Mouse (Mus musculus): ENCODE measurements around the gene Olfr312. TPM values are rescaled to one million over a fixed set of nuclear protein-coding genes. Genes with fewer than 3 reads are reported as not detected.

Olfr312 gene
- total and polyA plus RNA-seq, 3 experiments, result not detected

- Histone ChIP-seq H3K9ac (ENCODE audit: low read depth, low read length) (no peak overlapping the region), H3K4me1 (ENCODE audit: control insufficient read depth, insufficient read depth, low read length) (no peaks in the 10 kb centered on the region), H3K79me2 (replicated peaks; ENCODE audit: control insufficient read depth, insufficient read depth, low read length) (no peaks in the 10 kb centered on the region), H3K4me3 (no peak overlapping the region), H3K27ac (no peak overlapping the region), H3K27me3 (ENCODE audit: control insufficient read depth, insufficient read depth, low read length) (no peaks in the 10 kb centered on the region), H3K36me3 (ENCODE audit: control insufficient read depth, insufficient read depth, low read length) (no peaks in the 10 kb centered on the region)
- intact Hi-C loops (cut with DNase I), result no loop called here
- no peak for DNase-seq
- WGBS, result 34% methylated on average over 2 of the region's 2 CpGs
- TF ChIP-seq EP300 (IDR thresholded peaks at IDR 0.05; ENCODE audit: insufficient read depth, low read depth, low read length) (no peak), CTCF (IDR thresholded peaks at IDR 0.05) (no peak), POLR2A (IDR thresholded peaks at IDR 0.05; ENCODE audit: insufficient read depth, low read depth, low read length) (no peak)
Observed at GRCm38 (mm10) chr11:58790053-58790452, 39.0 kb upstream of the Olfr312 start.

GRCm38 (mm10) chr11:58790646-58791045 lies 38.4 kb upstream of the Olfr312 start:
- H3K4me3 ChIP-seq, result no peak overlapping the region
- no peaks in the 10 kb centered on the region for H3K27me3 ChIP-seq (ENCODE audit: control insufficient read depth, insufficient read depth, low read length)
- H3K9ac ChIP-seq (ENCODE audit: low read depth, low read length), result no peak overlapping the region
- WGBS, result 55% methylated on average over 6 of the region's 6 CpGs
- intact Hi-C loops (cut with DNase I), result no loop called here
- no peaks in the 10 kb centered on the region for H3K4me1 ChIP-seq (ENCODE audit: control insufficient read depth, insufficient read depth, low read length)
- no peak for TF ChIP-seq EP300 (IDR thresholded peaks at IDR 0.05; ENCODE audit: insufficient read depth, low read depth, low read length)
- TF ChIP-seq POLR2A (IDR thresholded peaks at IDR 0.05; ENCODE audit: insufficient read depth, low read depth, low read length), result no peak
- TF ChIP-seq CTCF (IDR thresholded peaks at IDR 0.05), result no peak
- no peaks in the 10 kb centered on the region for H3K36me3 ChIP-seq (ENCODE audit: control insufficient read depth, insufficient read depth, low read length)
- DNase-seq, result no peak
- H3K79me2 ChIP-seq (replicated peaks; ENCODE audit: control insufficient read depth, insufficient read depth, low read length), result no peaks in the 10 kb centered on the region
- H3K27ac ChIP-seq, result no peak overlapping the region

- no peaks in the 10 kb centered on the region for H3K79me2 ChIP-seq (replicated peaks; ENCODE audit: control insufficient read depth, insufficient read depth, low read length)
- no peaks in the 10 kb centered on the region for H3K27me3 ChIP-seq (ENCODE audit: control insufficient read depth, insufficient read depth, low read length)
- no peak overlapping the region for H3K27ac ChIP-seq
- no peak for TF ChIP-seq CTCF (IDR thresholded peaks at IDR 0.05)
- TF ChIP-seq POLR2A (IDR thresholded peaks at IDR 0.05; ENCODE audit: insufficient read depth, low read depth, low read length), result no peak
- TF ChIP-seq EP300 (IDR thresholded peaks at IDR 0.05; ENCODE audit: insufficient read depth, low read depth, low read length), result no peak
- no peaks in the 10 kb centered on the region for H3K36me3 ChIP-seq (ENCODE audit: control insufficient read depth, insufficient read depth, low read length)
- intact Hi-C loops (cut with DNase I), result no loop called here
- no peak for DNase-seq
- 84% methylated on average over 2 of the region's 2 CpGs for WGBS
- no peak overlapping the region for H3K4me3 ChIP-seq
- H3K4me1 ChIP-seq (ENCODE audit: control insufficient read depth, insufficient read depth, low read length), result no peaks in the 10 kb centered on the region
- no peak overlapping the region for H3K9ac ChIP-seq (ENCODE audit: low read depth, low read length)
Observed at GRCm38 (mm10) chr11:58795856-58796255, 33.2 kb upstream of the Olfr312 start.

GRCm38 (mm10) chr11:58796850-58797249 lies 32.2 kb upstream of the Olfr312 start:
- intact Hi-C loops (cut with DNase I), result no loop called here
- H3K36me3 ChIP-seq (ENCODE audit: control insufficient read depth, insufficient read depth, low read length), result no peaks in the 10 kb centered on the region
- 53% methylated on average over 7 of the region's 7 CpGs for WGBS
- TF ChIP-seq CTCF (IDR thresholded peaks at IDR 0.05), result no peak
- no peak for TF ChIP-seq EP300 (IDR thresholded peaks at IDR 0.05; ENCODE audit: insufficient read depth, low read depth, low read length)
- TF ChIP-seq POLR2A (IDR thresholded peaks at IDR 0.05; ENCODE audit: insufficient read depth, low read depth, low read length), result no peak
- no peaks in the 10 kb centered on the region for H3K4me1 ChIP-seq (ENCODE audit: control insufficient read depth, insufficient read depth, low read length)
- H3K27ac ChIP-seq, result no peak overlapping the region
- H3K79me2 ChIP-seq (replicated peaks; ENCODE audit: control insufficient read depth, insufficient read depth, low read length), result no peaks in the 10 kb centered on the region
- DNase-seq, result no peak
- H3K9ac ChIP-seq (ENCODE audit: low read depth, low read length), result no peak overlapping the region
- H3K4me3 ChIP-seq, result no peak overlapping the region
- no peaks in the 10 kb centered on the region for H3K27me3 ChIP-seq (ENCODE audit: control insufficient read depth, insufficient read depth, low read length)

DNA sequence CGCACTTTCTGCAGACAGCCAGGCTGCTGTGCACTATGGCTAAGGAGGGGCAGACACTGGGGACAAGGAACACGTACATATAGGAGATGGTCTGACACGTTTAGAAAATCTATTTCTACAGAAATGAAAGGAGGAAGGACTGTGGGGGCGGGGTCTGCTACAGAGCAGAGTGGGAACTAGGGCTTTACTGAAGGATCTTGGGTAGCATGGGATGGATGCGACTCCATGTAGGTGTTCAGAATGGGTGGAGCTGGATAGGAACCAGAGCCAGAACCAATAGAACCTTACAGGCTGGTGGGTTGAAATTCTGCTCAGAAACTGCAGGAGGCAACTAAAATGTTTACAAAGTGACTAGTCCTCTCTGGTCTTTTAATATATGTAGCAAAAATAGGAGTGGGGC lies 29.3 kb upstream of the Olfr312 start:
- Histone ChIP-seq H3K9ac (ENCODE audit: low read depth, low read length) (no peak overlapping the region), H3K4me3 (no peak overlapping the region), H3K36me3 (ENCODE audit: control insufficient read depth, insufficient read depth, low read length) (no peaks in the 10 kb centered on the region), H3K79me2 (replicated peaks; ENCODE audit: control insufficient read depth, insufficient read depth, low read length) (no peaks in the 10 kb centered on the region), H3K27me3 (ENCODE audit: control insufficient read depth, insufficient read depth, low read length) (no peaks in the 10 kb centered on the region), H3K27ac (no peak overlapping the region), H3K4me1 (ENCODE audit: control insufficient read depth, insufficient read depth, low read length) (no peaks in the 10 kb centered on the region)
- no peak for TF ChIP-seq EP300 (IDR thresholded peaks at IDR 0.05; ENCODE audit: insufficient read depth, low read depth, low read length)
- TF ChIP-seq POLR2A (IDR thresholded peaks at IDR 0.05; ENCODE audit: insufficient read depth, low read depth, low read length), result no peak
- no peak for TF ChIP-seq CTCF (IDR thresholded peaks at IDR 0.05)
- no peak for DNase-seq
- WGBS, result 70% methylated on average over 5 of the region's 5 CpGs
- intact Hi-C loops (cut with DNase I), result no loop called here

- intact Hi-C loops (cut with DNase I), result no loop called here
- no peaks in the 10 kb centered on the region for H3K36me3 ChIP-seq (ENCODE audit: control insufficient read depth, insufficient read depth, low read length)
- no peaks in the 10 kb centered on the region for H3K27me3 ChIP-seq (ENCODE audit: control insufficient read depth, insufficient read depth, low read length)
- no peak within 1 kb of the TSS for H3K27ac ChIP-seq
- DNase-seq, result peak in 1 of 2 experiments; percentile 27
- no peaks in the 10 kb centered on the region for H3K79me2 ChIP-seq (replicated peaks; ENCODE audit: control insufficient read depth, insufficient read depth, low read length)
- H3K4me3 ChIP-seq, result no peak within 1 kb of the TSS
- no peak within 1 kb of the TSS for H3K9ac ChIP-seq (ENCODE audit: low read depth, low read length)
- WGBS, result 35% methylated on average over 14 of the region's 14 CpGs
- H3K4me1 ChIP-seq (ENCODE audit: control insufficient read depth, insufficient read depth, low read length), result no peaks in the 10 kb centered on the region
- TF ChIP-seq POLR2A (IDR thresholded peaks at IDR 0.05; ENCODE audit: insufficient read depth, low read depth, low read length) (no peak), EP300 (IDR thresholded peaks at IDR 0.05; ENCODE audit: insufficient read depth, low read depth, low read length) (no peak), CTCF (IDR thresholded peaks at IDR 0.05) (no peak)
Observed at GRCm38 (mm10) chr11:58801558-58802228, 27.3 kb upstream of the Olfr312 start, which contains the start of gene Fam183b. Gene Fam183b, minus strand, starts transcription at chr11:58801960.
